Mouse (Mus musculus): Measurements from ENCODE around the gene Vwa8.
"Not testable (repeated sequence)": the region's sequence is repeated elsewhere in the genome, so short reads cannot be mapped to it uniquely, and the experiment has no call there.

The Vwa8 gene

DNA sequence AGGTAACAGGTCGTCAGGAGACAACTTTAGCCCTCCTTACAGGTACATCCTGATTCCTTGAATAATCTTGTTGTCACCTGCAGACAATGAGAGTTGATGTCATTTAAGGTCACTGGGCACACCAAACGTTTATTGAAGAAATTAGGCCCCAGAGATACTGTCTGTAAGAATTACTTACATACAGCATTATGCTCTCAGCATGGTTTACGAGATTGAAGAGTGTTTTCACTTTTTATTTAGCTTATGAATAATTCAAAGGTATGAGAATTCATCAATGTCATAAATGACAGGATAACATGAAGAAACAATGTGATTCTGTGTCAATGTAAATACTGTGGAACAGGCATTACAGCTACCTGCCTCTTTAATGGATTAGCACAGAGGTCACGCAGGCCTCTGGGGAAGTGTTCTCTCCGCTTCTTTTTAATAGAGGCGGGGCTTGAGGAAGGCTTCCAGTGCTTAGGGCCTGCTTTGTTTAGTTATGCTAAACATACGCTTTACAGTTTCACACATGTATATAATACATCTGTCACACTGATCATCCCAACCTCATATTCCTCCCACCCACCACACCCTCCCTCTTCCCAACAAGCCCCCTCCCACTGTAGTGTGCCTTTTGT lies 37.2 kb downstream of the Vwa8 start:
- no peak for DNase-seq (ENCODE audit: low spot score)

GRCm38 (mm10) chr14:78886566-78887234 lies 37.8 kb downstream of the Vwa8 start:
- DNase-seq (ENCODE audit: low spot score) = no peak

- not testable (repeated sequence) for DNase-seq (ENCODE audit: low spot score)
These were observed 38.6 kb downstream of the Vwa8 start for GRCm38 (mm10) chr14:78887494-78887893.

DNA sequence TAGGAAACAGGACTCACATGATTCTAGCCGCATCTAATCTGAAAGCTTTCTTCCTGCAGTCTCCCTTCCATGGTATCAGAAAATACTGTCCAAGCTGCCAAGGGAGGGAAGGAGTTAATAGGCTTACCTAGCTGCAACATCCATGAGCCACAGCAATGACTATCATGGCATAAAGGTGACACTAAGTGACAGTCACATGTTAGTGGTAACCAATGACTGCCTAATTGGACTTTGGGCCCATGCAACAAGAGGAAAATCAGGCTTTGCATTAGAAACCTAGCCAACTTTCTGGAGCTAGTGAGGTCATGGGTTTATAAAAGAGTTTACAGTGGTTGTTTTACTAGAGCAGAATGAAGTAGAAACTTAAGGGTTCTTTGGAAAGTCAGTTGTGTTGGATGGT lies 46.6 kb downstream of the Vwa8 start:
- DNase-seq (ENCODE audit: low spot score) = no peak

- DNase-seq (ENCODE audit: low spot score) = no peak
These were observed 47.4 kb downstream of the Vwa8 start for GRCm38 (mm10) chr14:78896252-78896651.

GRCm38 (mm10) chr14:78900770-78901169 lies 51.9 kb downstream of the Vwa8 start:
- peak; percentile 77 for DNase-seq (ENCODE audit: low spot score)

- no peak for DNase-seq (ENCODE audit: low spot score)
These were observed 59.5 kb downstream of the Vwa8 start for GRCm38 (mm10) chr14:78908205-78908863.

- no peak for DNase-seq (ENCODE audit: low spot score)
These were observed 63.2 kb downstream of the Vwa8 start for GRCm38 (mm10) chr14:78912076-78912475.

- DNase-seq (ENCODE audit: low spot score) = no peak
These were observed 65.3 kb downstream of the Vwa8 start for GRCm38 (mm10) chr14:78914180-78914579.

DNA sequence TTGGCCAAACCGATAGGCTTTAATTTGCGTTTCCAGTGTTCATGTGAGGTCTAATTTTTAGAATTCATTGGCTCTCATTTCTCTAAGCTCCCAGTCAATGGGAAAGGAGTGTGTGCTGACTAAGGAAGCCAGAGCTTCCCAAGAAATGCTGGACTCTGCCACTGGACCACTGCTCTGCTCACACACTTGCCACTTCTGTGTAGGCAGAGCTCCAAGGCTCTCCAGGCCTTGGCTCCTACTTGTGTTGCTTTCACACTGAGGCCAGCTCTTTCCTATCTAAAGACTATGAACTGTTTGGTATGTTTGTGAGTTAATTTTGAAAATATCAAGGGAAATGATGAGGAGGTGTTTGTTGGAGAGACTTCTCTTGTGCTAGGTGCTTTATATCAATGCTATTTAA lies 67.8 kb downstream of the Vwa8 start:
- DNase-seq (ENCODE audit: low spot score) = no peak

DNA sequence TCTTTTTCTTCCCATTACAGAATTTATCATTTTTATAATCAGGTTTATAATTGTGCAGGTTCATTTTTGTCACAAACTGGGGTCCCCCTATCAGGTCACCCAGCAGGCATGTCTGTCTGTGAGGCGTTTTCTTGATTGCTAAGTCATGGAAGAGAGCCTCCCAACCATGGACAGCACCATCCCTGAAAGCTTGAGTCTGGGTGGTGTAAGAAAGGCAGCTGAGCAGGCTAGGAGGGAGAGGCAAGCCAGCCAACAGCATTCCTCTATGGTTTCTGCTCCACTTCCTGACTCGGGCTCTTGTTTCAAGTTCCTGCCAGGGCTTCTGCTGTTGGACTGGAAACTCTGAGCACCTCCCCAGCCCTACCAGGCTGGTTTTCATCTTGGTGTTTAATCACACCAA lies 72.4 kb downstream of the Vwa8 start:
- DNase-seq (ENCODE audit: low spot score) = no peak

- no peak for DNase-seq (ENCODE audit: low spot score)
These were observed 74.8 kb downstream of the Vwa8 start for GRCm38 (mm10) chr14:78923631-78924030.

GRCm38 (mm10) chr14:78924755-78925537 lies 76.1 kb downstream of the Vwa8 start:
- DNase-seq (ENCODE audit: low spot score) = no peak

- no peak for DNase-seq (ENCODE audit: low spot score)
These were observed 83.2 kb downstream of the Vwa8 start for GRCm38 (mm10) chr14:78932094-78932493.

DNA sequence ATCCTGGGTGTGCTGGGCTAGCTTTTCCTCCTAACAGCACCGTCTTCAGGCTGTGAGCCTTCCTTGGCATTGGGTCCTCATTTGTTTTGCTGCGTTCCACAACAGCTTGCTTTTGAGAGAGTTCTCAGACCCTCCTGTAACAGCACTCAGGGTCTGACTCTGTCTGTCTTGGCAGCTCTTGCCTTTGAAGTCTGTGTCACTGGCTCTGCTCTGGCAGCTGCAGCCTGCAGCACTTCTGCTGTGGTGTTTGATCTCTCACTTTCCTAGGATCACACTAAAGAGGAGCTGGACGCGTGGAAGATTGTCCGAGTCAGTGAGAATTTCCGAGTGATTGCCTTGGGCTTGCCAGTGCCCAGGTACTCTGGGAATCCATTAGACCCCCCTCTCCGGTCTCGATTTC lies 84.5 kb downstream of the Vwa8 start:
- DNase-seq (ENCODE audit: low spot score) = no peak

- no peak for DNase-seq (ENCODE audit: low spot score)
These were observed 85.7 kb downstream of the Vwa8 start for GRCm38 (mm10) chr14:78934596-78934995.

DNA sequence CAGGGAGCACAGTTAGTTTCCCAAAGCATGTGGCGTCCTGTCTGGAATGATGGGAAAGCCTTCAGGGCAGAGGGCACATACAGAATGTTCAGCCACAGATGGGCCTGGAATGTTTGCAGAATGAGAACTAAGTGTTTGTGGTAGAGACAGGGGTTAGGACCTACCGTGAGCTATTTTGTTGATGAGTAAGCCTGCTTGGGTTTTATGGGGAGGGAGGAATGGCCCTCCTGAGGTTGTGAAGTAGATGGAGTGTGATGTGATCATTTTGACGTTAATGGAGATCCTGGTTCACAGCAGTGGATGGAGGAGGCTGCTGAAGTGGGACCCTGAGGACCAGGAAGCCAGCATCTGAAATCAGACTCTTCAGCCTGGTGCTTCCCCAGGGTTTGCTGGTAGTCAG lies 86.9 kb downstream of the Vwa8 start:
- DNase-seq (ENCODE audit: low spot score) = no peak

DNA sequence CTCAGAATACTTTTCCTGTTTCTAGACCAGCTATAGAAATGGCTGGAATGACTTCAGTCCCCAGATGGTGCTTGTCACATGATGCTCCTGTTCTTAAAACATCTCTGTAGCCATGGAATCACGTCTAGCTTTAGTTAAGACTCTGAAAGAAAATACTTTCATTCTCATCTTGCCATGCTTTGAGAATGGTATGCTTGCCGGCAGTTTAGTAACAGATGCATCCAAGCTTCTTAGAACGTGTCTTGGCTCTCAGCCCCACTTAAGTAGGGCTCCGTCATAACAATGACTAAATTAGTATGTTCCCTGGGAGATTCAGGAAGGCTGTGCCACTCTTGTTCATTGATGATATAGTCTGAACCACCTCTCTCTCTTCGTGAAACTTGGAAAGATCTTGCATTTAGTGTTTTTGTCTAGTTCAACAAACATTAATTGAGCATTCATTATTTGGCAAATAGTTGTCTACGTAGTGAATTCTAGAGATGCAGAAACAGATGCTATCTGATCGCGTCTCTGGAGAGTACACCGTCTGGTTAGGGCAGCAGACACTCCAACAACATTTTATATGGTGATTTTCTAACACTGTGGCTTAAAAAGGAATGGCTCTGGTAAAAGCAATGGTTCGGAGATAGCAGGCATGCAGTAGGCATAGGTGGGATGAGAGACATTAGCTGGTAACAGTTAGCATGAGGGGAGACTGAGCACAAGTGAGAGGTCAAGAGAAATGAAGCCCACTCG lies 93.1 kb downstream of the Vwa8 start:
- no peak for DNase-seq (ENCODE audit: low spot score)

- no peak for DNase-seq (ENCODE audit: low spot score)
These were observed 106.9 kb downstream of the Vwa8 start for GRCm38 (mm10) chr14:78955745-78956144.

GRCm38 (mm10) chr14:78970621-78971020 lies 121.8 kb downstream of the Vwa8 start:
- DNase-seq (ENCODE audit: low spot score) = no peak

- no peak for DNase-seq (ENCODE audit: low spot score)
These were observed 123.6 kb downstream of the Vwa8 start for GRCm38 (mm10) chr14:78972424-78972823.

DNA sequence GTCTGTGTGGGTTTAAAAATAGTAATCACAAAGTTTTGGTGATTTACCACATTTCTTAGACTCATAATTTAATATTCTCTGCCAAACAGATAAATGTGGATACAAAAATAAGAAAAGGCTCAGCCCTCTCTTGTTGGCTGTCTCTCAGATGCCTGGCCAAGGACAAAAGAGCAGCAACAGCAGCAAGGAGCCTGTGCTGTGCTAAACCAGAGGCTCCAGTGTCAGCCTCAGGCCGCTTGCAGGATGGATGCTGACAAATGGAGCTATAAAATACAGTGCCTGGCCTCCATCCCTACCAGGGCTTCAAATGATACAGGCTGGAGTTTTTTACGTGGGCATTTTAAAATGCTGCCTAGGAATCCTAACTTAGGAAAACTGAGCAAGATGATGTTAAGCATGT lies 134.3 kb downstream of the Vwa8 start:
- DNase-seq (ENCODE audit: low spot score) = peak; percentile 34

Data from MN1 (cell line).